ENCODE assay signal across 25 mouse cellular contexts in the genomic region with DNA sequence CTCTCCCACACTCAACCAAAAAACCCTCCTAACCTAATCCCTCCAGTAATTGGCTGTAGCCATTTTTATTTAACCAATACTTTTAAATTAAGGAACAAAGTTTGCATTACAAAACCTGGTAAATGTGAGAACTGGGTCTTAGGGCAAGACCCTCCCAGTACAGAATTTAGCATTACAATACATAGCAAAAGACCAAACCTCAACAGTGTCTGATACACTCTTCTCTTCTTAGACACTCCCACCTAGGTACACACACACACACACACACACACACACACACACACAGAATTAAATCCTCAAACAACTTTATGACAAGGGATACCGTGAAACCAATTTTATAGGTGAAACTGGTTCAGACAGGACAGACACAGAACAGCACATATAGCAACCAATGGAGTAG. TPM values are rescaled to one million over a fixed set of nuclear protein-coding genes. Genes with fewer than 3 reads are reported as not detected.
"Had no signal": no experiment of that assay in that cellular context is flagged by ENCODE, and none has a peak within 500 bp of the region (broad histone marks: within the 10 kb centered on the region; RNA-seq: fewer than 3 reads in every experiment).

No protein-coding gene starts in this region.

RNA-seq across cellular contexts. Expression of a gene that starts 5.4 kb away (rescaled TPM):
- polyA plus RNA-seq: limb, embryonic 10.5 days; limb, embryonic 11.5 days; limb, embryonic 12.5 days; limb, embryonic 13.5 days; liver, adult 2 months; liver, embryonic 11.5 days; liver, embryonic 12.5 days; liver, embryonic 13.5 days; liver, embryonic 14.5 days; liver, embryonic 15.5 days; liver, embryonic 16.5 days; liver, postnatal 0 days; lung, embryonic 14.5 days; lung, embryonic 15.5 days; lung, embryonic 16.5 days; lung, postnatal 0 days; macrophage; midbrain, embryonic 10.5 days; midbrain, embryonic 11.5 days; midbrain, embryonic 12.5 days; midbrain, embryonic 13.5 days; midbrain, embryonic 14.5 days; midbrain, embryonic 15.5 days; midbrain, embryonic 16.5 days; neural tube, embryonic 11.5 days had no signal
